Mouse (Mus musculus) CH12.LX (cell line): ENCODE data around the gene Pik3cb.

Experiments used
- CTCF ChIP-seq, 2 experiments: IDR thresholded peaks in 1 of 2; conservative IDR thresholded peaks in 1 of 2; 2 replicates each; pipeline ENCODE4 v1.5.1; 2011 to 2012; ENCODE audit warnings: low read depth in 2 of 2, low read length in 2 of 2, improper control_type of control experiment in 1 of 2, inconsistent platforms in 1 of 2, mild to moderate bottlenecking in 1 of 2, moderate library complexity in 1 of 2
- E2F4 ChIP-seq: IDR thresholded peaks from 2 replicates; pipeline ENCODE4 v1.6.1; 2011; ENCODE audit warnings: low read depth, low read length, improper control_type of control experiment; ENCODE audit not compliant: insufficient replicate concordance
- ELF1 ChIP-seq: IDR thresholded peaks from 2 replicates; pipeline ENCODE4 v1.6.1; 2014; ENCODE audit warnings: low read depth, mild to moderate bottlenecking, inconsistent platforms, low read length, improper control_type of control experiment
- EP300 ChIP-seq: IDR thresholded peaks from 2 replicates; pipeline ENCODE4 v1.6.1; 2011; ENCODE audit warnings: low read length, improper control_type of control experiment
- HCFC1 ChIP-seq: IDR thresholded peaks from 2 replicates; pipeline ENCODE4 v1.6.1; 2012; ENCODE audit warnings: low read depth, mild to moderate bottlenecking, inconsistent platforms, low read length, improper control_type of control experiment
- MEF2A ChIP-seq: IDR thresholded peaks from 2 replicates; pipeline ENCODE4 v1.6.1; 2014; ENCODE audit warnings: low read depth, mild to moderate bottlenecking, inconsistent platforms, low read length, improper control_type of control experiment, borderline replicate concordance
- MXI1 ChIP-seq: IDR thresholded peaks from 2 replicates; pipeline ENCODE4 v1.6.1; 2011; ENCODE audit warnings: mild to moderate bottlenecking, low read depth, low read length, improper control_type of control experiment
- POLR2A ChIP-seq: IDR thresholded peaks from 2 replicates; pipeline ENCODE4 v1.6.1; 2011; ENCODE audit warnings: low read depth, mild to moderate bottlenecking, improper control_type of control experiment, low read length
- USF1 ChIP-seq: IDR thresholded peaks from 2 replicates; pipeline ENCODE4 v1.6.1; 2014; ENCODE audit warnings: low read depth, mild to moderate bottlenecking, inconsistent platforms, low read length, improper control_type of control experiment
- ZMIZ1 ChIP-seq: IDR thresholded peaks from 2 replicates; pipeline ENCODE4 v1.6.1; 2012; ENCODE audit warnings: low read depth, mild to moderate bottlenecking, inconsistent platforms, low read length, improper control_type of control experiment

GRCm38 (mm10) chr9:99109585-99109984 is 30.8 kb downstream of the Pik3cb start:
- TF ChIP-seq CTCF (conservative IDR thresholded peaks at IDR 0.05 in 1 of 2, IDR thresholded peaks at IDR 0.05 in 1 of 2; ENCODE audit: low read depth in 2 of 2, low read length in 2 of 2) (no peak), HCFC1 (no peak), ELF1 (no peak), E2F4 (no peak), EP300 (no peak), POLR2A (no peak), MEF2A (no peak), USF1 (no peak), ZMIZ1 (no peak), MXI1 (no peak)
